Mouse (Mus musculus) lung, adult 2 months (tissue): ENCODE results near the gene Zdhhc9. TPM values are rescaled to one million over a fixed set of nuclear protein-coding genes. Genes with fewer than 3 reads are reported as not detected.
A peak's percentile ranks its signal among the peaks of the same experiment; 100 is the strongest.

ENCODE experiments used
- DNase-seq: peaks from one replicate; pipeline ENCODE4 v3.0.0; 2022
- H3K4me1 ChIP-seq: fragments of 200-500 bp; 2 replicates; pipeline ENCODE4 v1.6.1; 2011; ENCODE audit warnings: low read length; ENCODE audit not compliant: control insufficient read depth, insufficient read depth
- H3K4me3 ChIP-seq: fragments of 200-500 bp; replicated peaks from 2 replicates; pipeline ENCODE3; 2011; ENCODE audit warnings: low read depth, mild to moderate bottlenecking, control low read depth, low read length; ENCODE audit errors: extremely low read depth
- CTCF ChIP-seq: fragments of 200-500 bp; IDR thresholded peaks from 2 replicates; pipeline ENCODE4 v1.5.1; 2011; ENCODE audit warnings: mild to moderate bottlenecking, low read length, control low read depth; ENCODE audit not compliant: insufficient read depth
- POLR2A ChIP-seq: fragments of 200-500 bp; IDR thresholded peaks from 2 replicates; pipeline ENCODE4 v1.6.1; 2011; ENCODE audit warnings: low read depth, mild to moderate bottlenecking, control low read depth, low read length, borderline replicate concordance; ENCODE audit errors: extremely low read depth
- WGBS: fragments of 180-500 bp; shearing (Covaris S2); methylation state at CpG from one replicate; pipeline ENCODE4 v1.1.7; 2018; 5-methylcytosine and 5-hydroxymethylcytosine counted together
- polyA plus RNA-seq: library from polyadenylated mRNA; depleted of rRNA; stranded (reverse); fragments of >200 nt; gene quantifications from 2 replicates; pipeline ENCODE4 v1.2.3, GENCODE M21; 2012; rRNA removed

Gene Zdhhc9
- polyA plus RNA-seq, 1 experiment = 31.0 TPM

GRCm38 (mm10) chrX:48138011-48138410 is 70.7 kb downstream of the Zdhhc9 start:
- Histone ChIP-seq H3K4me3 (no peak overlapping the region), H3K4me1 (no peaks in the 10 kb centered on the region; the same call in 1 of the 2 replicates)
- peak; percentile 8 for DNase-seq
- 66% methylated on average over 6 of the region's 6 CpGs for WGBS
- TF ChIP-seq POLR2A = no peak
- TF ChIP-seq CTCF = no peak

GRCm38 (mm10) chrX:48136935-48137334 is 71.7 kb downstream of the Zdhhc9 start:
- no peak for DNase-seq
- no peak overlapping the region for H3K4me3 ChIP-seq
- TF ChIP-seq CTCF (no peak), POLR2A (no peak)
- WGBS = 74% methylated on average over 4 of the region's 4 CpGs
- no peaks in the 10 kb centered on the region; the same call in 1 of the 2 replicates for H3K4me1 ChIP-seq

GRCm38 (mm10) chrX:48129167-48129566 is 79.5 kb downstream of the Zdhhc9 start:
- WGBS = 73% methylated on average over 1 of the region's 1 CpGs
- DNase-seq = no peak
- Histone ChIP-seq H3K4me3 (no peak overlapping the region), H3K4me1 (no peaks in the 10 kb centered on the region)
- no peak for TF ChIP-seq POLR2A
- no peak for TF ChIP-seq CTCF

GRCm38 (mm10) chrX:48127502-48128218 is 81.0 kb downstream of the Zdhhc9 start:
- WGBS = 66% methylated on average over 6 of the region's 6 CpGs
- Histone ChIP-seq H3K4me3 (no peak overlapping the region), H3K4me1 (no peaks in the 10 kb centered on the region)
- DNase-seq = no peak
- TF ChIP-seq POLR2A = no peak
- no peak for TF ChIP-seq CTCF

- TF ChIP-seq CTCF (no peak), POLR2A (no peak)
- WGBS = 76% methylated on average over 6 of the region's 6 CpGs
- no peak for DNase-seq
- Histone ChIP-seq H3K4me1 (no peaks in the 10 kb centered on the region), H3K4me3 (no peak overlapping the region)
Observed at GRCm38 (mm10) chrX:48126903-48127476, 81.7 kb downstream of the Zdhhc9 start.

- no peak for TF ChIP-seq POLR2A
- peak; percentile 72 for TF ChIP-seq CTCF
- no peak overlapping the region for H3K4me3 ChIP-seq
- WGBS = 38% methylated on average over 17 of the region's 17 CpGs
- peak; percentile 56 for DNase-seq
- no peaks in the 10 kb centered on the region for H3K4me1 ChIP-seq
Observed at GRCm38 (mm10) chrX:48124132-48125071, 84.3 kb downstream of the Zdhhc9 start.

Other genes starting within 250 kb of the Zdhhc9 start
- 25.1 and 27.5 TPM in 2 replicates for gene Apln, start 174.0 kb downstream of the Zdhhc9 start, polyA plus RNA-seq
- 3.5 and 9.1 TPM in 2 replicates for gene Xpnpep2, start 100.2 kb downstream of the Zdhhc9 start, polyA plus RNA-seq
- 11.5 and 14.6 TPM in 2 replicates for gene Sash3, start 62.4 kb downstream of the Zdhhc9 start, polyA plus RNA-seq
- 1.8 and 2.9 TPM in 2 replicates for gene Utp14a, start 48.0 kb upstream of the Zdhhc9 start, polyA plus RNA-seq
- 4.5 and 5.7 TPM in 2 replicates for gene Bcorl1, start 132.5 kb upstream of the Zdhhc9 start, polyA plus RNA-seq